Mouse (Mus musculus) embryonic facial prominence, embryonic 11.5 days (tissue): Measurements from ENCODE around the gene Mtrf1l. TPM values are rescaled to one million over a fixed set of nuclear protein-coding genes. Genes with fewer than 3 reads are reported as not detected.

Experiments used
- ATAC-seq: fragments of 200-750 bp; cut with Nextera tagmentation; replicated peaks from 2 replicates; pipeline ENCODE4 v1.8.0; 2017; ENCODE audit warnings: low read depth; ENCODE audit not compliant: insufficient number of reproducible peaks, low FRiP score, low TSS enrichment
- DNase-seq: peaks from one replicate; pipeline ENCODE4 v3.0.0-alpha.2; 2015; ENCODE audit warnings: low spot score
- H3K27ac ChIP-seq: fragments of 300-500 bp; sonication (generic); replicated peaks from 2 replicates; pipeline ENCODE4 v1.5.1; 2014; ENCODE audit warnings: mild to moderate bottlenecking, low read depth, low read length, control low read depth
- H3K27me3 ChIP-seq: fragments of 300-500 bp; sonication (generic); 2 replicates; pipeline ENCODE4 v1.6.1; 2014; ENCODE audit warnings: mild to moderate bottlenecking, low read length, moderate library complexity, mixed read lengths; ENCODE audit not compliant: control insufficient read depth, insufficient read depth
- H3K36me3 ChIP-seq: fragments of 300-500 bp; sonication (generic); replicated peaks from 2 replicates; pipeline ENCODE4 v1.6.1; 2014; ENCODE audit warnings: low read depth, mild to moderate bottlenecking, low read length, moderate library complexity, mixed read lengths; ENCODE audit not compliant: control insufficient read depth, insufficient read depth
- H3K4me1 ChIP-seq: fragments of 300-500 bp; sonication (generic); 2 replicates; pipeline ENCODE4 v1.6.1; 2014; ENCODE audit warnings: low read length, mixed read lengths; ENCODE audit not compliant: control insufficient read depth, insufficient read depth
- H3K4me2 ChIP-seq: fragments of 300-500 bp; sonication (generic); 2 replicates; pipeline ENCODE4 v1.6.1; 2014; ENCODE audit warnings: low read depth, mild to moderate bottlenecking, control low read depth, low read length, moderate library complexity
- H3K4me3 ChIP-seq: fragments of 300-500 bp; sonication (generic); 2 replicates; pipeline ENCODE4 v1.5.1; 2014; ENCODE audit warnings: low read depth, low read length, control low read depth
- H3K9ac ChIP-seq: fragments of 300-500 bp; sonication (generic); replicated peaks from 2 replicates; pipeline ENCODE4 v1.6.1; 2014; ENCODE audit warnings: mild to moderate bottlenecking, control low read depth, low read length
- H3K9me3 ChIP-seq: fragments of 300-500 bp; sonication (generic); replicated peaks from 2 replicates; pipeline ENCODE4 v1.6.1; 2016; ENCODE audit warnings: mild to moderate bottlenecking, low read length, inconsistent platforms, mixed read lengths; ENCODE audit not compliant: control insufficient read depth
- WGBS: fragments of 180-500 bp; shearing (Covaris S2); extraction: QIAGEN DNeasy Blood & Tissue Kit; methylation state at CpG from one replicate; pipeline ENCODE4 v1.1.7; 2014; 5-methylcytosine and 5-hydroxymethylcytosine counted together
- polyA plus RNA-seq: library from polyadenylated mRNA; unstranded; fragments of >200 nt; fragmentation: Nextera tagmentation; extraction: Ambion mirVana; gene quantifications from 2 replicates; pipeline ENCODE4 v1.2.1, GENCODE M21; 2014

The Mtrf1l gene
- polyA plus RNA-seq, 1 experiment from 2014 or later, result 15.7 TPM

DNA sequence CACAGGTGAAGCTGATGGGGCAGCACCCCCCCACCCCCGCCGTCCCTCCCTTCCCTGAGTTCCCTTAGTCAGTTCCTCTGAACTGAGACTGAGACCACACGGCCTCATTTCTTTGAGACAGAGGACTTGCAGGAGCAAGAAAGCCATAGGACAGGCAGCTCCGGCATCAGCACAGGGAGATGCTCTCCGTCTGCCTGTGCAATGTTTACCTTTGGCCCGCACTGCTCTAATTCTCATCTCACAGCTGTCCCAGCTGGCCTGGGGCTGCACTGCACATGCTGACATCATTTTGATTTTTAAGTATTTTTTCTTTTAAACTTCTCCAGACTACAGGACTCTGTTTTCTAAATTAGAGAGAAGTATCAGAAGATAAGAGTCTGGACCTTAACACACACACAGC lies 20.8 kb downstream of the Mtrf1l start:
- Histone ChIP-seq H3K36me3 (peaks cover 7% of the 10 kb centered on the region), H3K9ac (peak overlapping the region; percentile 29), H3K27me3 (no peaks in the 10 kb centered on the region), H3K4me1 (no peaks in the 10 kb centered on the region), H3K9me3 (no peaks in the 10 kb centered on the region), H3K27ac (no peak overlapping the region), H3K4me2 (peak overlapping the region; percentile 49), H3K4me3 (peak overlapping the region; percentile 75)
- WGBS, result 32% methylated on average over 6 of the region's 6 CpGs
- DNase-seq (no peak), ATAC-seq (no peak)

DNA sequence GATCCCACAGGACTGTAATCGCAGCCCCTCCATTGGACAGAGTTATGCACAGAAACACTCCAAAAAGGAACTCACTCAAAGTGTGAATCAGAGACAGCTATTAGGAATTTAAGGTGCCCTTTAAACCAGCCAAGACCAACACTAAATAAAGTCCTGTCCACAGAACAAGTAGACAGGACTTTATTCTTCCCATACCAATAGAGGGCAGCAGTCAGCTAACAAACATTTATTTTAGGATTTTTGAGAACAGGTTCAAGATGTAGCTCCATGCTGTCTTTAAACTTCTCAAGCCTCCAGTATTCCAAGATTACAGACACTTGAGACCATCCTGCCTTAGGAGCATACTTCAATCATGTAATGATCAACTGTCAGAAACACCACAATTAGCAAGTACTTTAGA lies 23.2 kb downstream of the Mtrf1l start:
- Histone ChIP-seq H3K9me3 (no peaks in the 10 kb centered on the region), H3K4me2 (no peak overlapping the region), H3K27ac (no peak overlapping the region), H3K4me3 (no peak overlapping the region), H3K9ac (no peak overlapping the region), H3K36me3 (peaks cover 7% of the 10 kb centered on the region), H3K27me3 (no peaks in the 10 kb centered on the region), H3K4me1 (no peaks in the 10 kb centered on the region)
- 90% methylated on average over 1 of the region's 1 CpGs for WGBS
- ATAC-seq (no peak), DNase-seq (peak; percentile 50)

DNA sequence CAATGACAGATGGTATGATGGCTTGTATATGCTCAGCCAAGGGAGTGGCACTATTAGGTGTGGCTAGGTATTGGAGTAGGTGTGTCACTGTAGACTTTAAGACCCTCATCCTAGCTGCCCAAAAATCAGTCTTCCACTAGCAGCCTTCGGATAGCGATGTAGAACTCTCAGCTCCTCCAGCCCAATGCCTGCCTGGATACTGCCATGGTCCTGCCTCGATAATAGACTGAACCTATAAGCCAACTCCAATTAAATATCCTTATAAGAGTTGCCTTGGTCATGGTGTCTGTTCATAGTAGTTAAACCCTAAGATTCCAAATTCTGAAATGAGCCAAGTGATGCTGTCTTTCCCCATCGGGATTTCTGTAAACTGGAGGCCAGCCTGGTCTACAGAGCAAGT lies 25.6 kb downstream of the Mtrf1l start:
- WGBS, result 90% methylated on average over 4 of the region's 4 CpGs
- H3K4me3 ChIP-seq, result no peak overlapping the region
- no peak overlapping the region for H3K9ac ChIP-seq
- H3K4me2 ChIP-seq, result no peak overlapping the region
- no peak overlapping the region for H3K27ac ChIP-seq
- DNase-seq (no peak), ATAC-seq (0 out of 2 replicates have a peak, but pooled peaks have one; percentile 24)
- no peaks in the 10 kb centered on the region for H3K9me3 ChIP-seq
- no peaks in the 10 kb centered on the region for H3K27me3 ChIP-seq
- no peaks in the 10 kb centered on the region for H3K4me1 ChIP-seq
- peaks cover 7% of the 10 kb centered on the region for H3K36me3 ChIP-seq

DNA sequence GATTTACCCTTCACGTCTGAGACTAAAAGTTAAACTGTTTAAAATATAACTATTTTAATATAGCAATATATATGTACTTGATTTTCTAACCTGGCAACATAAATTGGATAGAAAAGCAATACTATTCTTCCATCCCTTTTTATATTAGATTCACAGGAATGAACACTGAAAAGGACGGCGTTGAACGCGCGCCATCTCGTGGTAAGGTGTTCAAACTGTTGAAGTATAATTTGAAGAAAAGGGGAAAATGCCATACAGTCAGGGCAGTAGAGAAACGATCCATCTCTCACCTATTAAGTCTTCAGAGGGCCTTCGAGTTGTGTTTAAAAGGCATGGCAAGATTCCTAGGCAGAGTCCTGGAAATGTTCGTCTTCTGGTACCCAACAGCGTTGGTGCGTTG lies 33.1 kb downstream of the Mtrf1l start:
- Histone ChIP-seq H3K4me1 (no peaks in the 10 kb centered on the region), H3K27me3 (no peaks in the 10 kb centered on the region), H3K36me3 (no peaks in the 10 kb centered on the region), H3K9ac (no peak overlapping the region), H3K4me3 (no peak overlapping the region), H3K9me3 (no peaks in the 10 kb centered on the region), H3K4me2 (no peak overlapping the region), H3K27ac (no peak overlapping the region)
- peak; percentile 69 for DNase-seq
- WGBS, result 23% methylated on average over 12 of the region's 12 CpGs
- ATAC-seq, result no peak

DNA sequence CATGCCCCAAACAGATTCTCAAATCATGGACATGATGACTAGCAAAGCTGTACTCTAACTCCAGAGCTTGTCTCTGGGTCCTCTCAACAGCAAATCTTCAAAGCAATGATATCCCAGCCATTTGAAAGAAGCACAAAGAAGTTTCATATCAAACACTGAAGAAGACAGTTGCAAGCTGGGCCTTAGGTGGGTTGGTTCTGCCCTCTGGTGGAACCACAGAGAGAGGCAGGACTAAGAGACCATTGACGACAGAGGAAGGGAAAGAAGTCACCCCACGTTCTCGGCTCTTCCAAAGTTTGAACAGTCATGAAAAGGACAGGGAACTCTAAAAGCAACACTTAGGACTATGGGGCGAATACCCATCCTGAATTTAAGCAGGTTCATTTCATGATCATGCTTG lies 36.8 kb downstream of the Mtrf1l start:
- Histone ChIP-seq H3K4me1 (no peaks in the 10 kb centered on the region), H3K9me3 (no peaks in the 10 kb centered on the region), H3K9ac (no peak overlapping the region), H3K36me3 (no peaks in the 10 kb centered on the region), H3K27ac (no peak overlapping the region), H3K4me3 (no peak overlapping the region), H3K27me3 (no peaks in the 10 kb centered on the region), H3K4me2 (no peak overlapping the region)
- ATAC-seq (no peak), DNase-seq (peak; percentile 39)
- WGBS, result 29% methylated on average over 4 of the region's 4 CpGs

Other genes with a start within 250 kb of the Mtrf1l start
- 4.7 and 4.9 TPM in 2 replicates for gene Myct1, start 230.1 kb downstream of the Mtrf1l start, polyA plus RNA-seq
- not detected in 2 replicates for gene Vip, start 184.7 kb downstream of the Mtrf1l start, polyA plus RNA-seq
- 94.5 and 110 TPM in 2 replicates for gene Fbxo5, start 18.3 kb downstream of the Mtrf1l start, polyA plus RNA-seq
- 0.56 and 0.66 TPM in 2 replicates for gene Rgs17, start 98.5 kb upstream of the Mtrf1l start, polyA plus RNA-seq